Mouse (Mus musculus): ENCODE results near the gene Cux1.

The Cux1 gene

DNA sequence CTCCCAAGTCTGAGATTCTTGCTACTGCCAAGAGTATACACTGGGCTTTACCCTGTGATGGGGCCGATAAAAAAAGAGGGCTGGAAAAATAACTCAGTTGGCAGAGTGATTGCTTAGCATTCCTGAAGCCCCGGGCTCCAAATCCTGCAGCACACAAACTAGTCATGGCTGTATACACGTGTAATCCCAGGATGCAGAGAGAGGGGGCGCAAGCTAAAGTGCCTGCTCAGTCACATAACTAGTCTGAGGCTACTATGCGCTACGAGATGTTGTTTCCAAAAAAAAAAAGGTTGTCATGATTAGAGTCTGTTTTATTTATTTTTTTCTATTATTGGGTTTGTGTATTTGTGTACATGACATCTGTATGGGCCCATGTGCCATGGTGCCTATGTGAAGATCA is 245.9 kb downstream of the Cux1 start:
- DNase-seq (ENCODE audit: low read depth, low spot score), result peak; percentile 13

GRCm38 (mm10) chr5:136312566-136312965 is 254.7 kb downstream of the Cux1 start:
- no peak for DNase-seq (ENCODE audit: low read depth, low spot score)

DNA sequence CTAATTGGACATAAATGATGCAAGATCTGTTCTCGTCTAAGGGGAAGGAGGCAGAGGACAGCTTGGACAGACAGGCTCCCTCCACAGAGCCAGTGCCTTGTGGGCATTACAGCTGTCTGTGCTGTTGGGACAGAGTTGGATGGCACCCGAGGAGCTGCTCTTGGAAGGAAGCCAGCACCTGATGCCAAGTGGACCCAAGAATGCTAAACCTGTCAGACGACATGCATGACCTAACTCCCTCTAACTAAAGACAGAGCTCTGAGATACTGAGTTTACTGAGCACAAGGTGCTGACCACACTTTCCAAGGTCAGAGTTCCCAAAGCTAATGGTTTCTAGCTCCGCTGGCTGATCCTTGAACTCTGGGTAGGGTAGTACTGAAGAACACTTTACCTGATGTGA is 255.1 kb downstream of the Cux1 start:
- no peak for DNase-seq (ENCODE audit: low read depth, low spot score)

- no peak for DNase-seq (ENCODE audit: low read depth, low spot score)
Measured at GRCm38 (mm10) chr5:136306254-136306653, 261.0 kb downstream of the Cux1 start.

GRCm38 (mm10) chr5:136303409-136303983 is 263.8 kb downstream of the Cux1 start:
- no peak for DNase-seq (ENCODE audit: low read depth, low spot score)

GRCm38 (mm10) chr5:136300880-136301279 is 266.4 kb downstream of the Cux1 start:
- DNase-seq (ENCODE audit: low read depth, low spot score), result no peak

GRCm38 (mm10) chr5:136297691-136298090 is 269.6 kb downstream of the Cux1 start:
- no peak for DNase-seq (ENCODE audit: low read depth, low spot score)

GRCm38 (mm10) chr5:136296911-136297310 is 270.4 kb downstream of the Cux1 start:
- DNase-seq (ENCODE audit: low read depth, low spot score), result no peak

DNA sequence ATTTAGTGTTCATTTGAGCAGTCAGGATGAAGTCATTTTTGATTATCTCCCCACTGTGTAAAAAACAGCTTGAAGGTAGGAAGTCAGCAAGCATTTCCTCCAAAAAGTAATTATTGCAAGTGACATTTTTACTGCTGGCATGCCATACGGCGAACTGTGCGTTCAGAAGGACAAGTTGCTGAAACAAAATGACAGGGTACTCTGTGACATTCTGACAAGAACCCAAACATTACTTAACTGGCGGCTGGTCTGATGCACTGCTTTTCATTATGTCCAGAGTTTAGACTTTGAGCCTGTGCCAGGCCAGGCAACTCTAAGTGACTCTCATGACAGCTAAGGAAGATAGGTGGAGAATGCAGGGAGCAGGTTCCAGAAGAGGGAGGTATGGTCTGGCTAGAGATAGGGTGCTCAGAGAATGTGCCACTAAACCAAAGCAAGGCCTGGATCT is 274.3 kb downstream of the Cux1 start:
- no peak for DNase-seq (ENCODE audit: low read depth, low spot score)

- no peak for DNase-seq (ENCODE audit: low read depth, low spot score)
Measured at GRCm38 (mm10) chr5:136292361-136292760, 274.9 kb downstream of the Cux1 start.

DNA sequence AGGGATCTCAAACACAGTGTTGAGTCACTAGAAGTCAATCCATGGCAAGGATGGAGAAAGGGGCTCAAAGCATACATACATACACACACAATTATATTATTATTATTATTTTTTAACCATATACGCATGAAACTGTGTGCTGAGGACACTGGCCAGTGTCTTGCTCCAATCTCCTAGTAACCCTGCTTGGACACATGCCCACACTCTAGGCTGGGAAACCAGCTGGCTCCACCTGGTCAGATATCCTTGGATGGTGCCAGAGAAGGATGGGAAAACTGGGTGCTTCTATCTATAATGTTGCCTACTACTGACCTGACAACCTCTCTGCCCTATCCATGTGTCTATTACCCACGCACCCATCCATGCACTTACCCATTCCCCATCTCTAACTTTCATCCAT is 275.7 kb downstream of the Cux1 start:
- no peak for DNase-seq (ENCODE audit: low read depth, low spot score)

DNA sequence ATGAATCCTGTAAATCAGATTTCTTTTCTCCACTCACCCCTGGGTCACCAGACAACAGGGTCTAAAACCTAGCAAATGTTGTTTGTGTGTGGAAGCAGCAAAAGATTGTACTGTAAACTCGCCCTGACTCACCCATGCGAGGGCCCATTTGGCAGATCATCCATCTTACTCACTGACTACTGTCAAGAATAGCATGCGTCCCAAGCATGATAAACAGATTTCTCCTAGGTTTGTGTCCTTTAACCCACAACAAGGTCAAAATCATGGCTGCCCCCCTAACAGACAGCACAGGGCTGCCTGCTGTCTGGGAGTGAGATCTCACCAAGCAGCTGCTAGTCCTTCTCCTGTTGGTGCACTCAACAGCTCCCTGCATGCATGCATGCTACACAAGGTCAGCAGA is 277.5 kb downstream of the Cux1 start:
- DNase-seq (ENCODE audit: low read depth, low spot score), result no peak

DNA sequence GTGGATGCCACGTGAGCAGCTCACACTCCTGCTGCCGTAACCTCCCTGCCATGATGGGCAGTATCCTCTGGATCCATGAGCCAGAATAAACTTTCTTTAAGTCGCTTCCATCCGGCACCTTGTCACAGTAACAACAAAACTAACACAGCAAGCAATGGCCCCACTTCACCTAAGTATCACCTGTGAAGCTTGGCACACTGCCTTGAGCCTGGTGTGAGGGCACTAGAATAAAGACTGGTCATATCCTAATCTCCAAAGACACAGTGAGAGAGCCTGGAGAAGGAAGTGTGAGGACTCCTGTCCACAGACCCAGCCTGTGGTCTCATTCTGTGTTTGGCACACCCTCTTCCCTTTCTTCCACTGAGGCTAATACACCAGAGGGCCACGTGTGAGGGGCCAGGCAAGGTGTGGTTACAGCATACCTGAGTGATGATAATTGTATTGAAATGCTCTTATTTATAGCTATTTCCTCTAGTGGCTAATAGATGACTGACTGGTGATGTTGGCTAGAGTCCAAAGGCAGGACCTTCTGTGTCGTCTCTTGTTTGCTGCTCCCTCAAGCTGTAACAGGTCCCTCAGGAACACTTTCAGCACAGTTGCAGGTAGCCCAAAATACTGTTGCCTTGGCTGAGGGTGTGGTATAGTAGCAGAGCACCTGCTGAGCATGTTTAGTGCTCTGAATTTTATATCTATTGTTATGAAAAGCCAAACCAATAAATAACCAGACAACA is 278.8 kb downstream of the Cux1 start:
- DNase-seq (ENCODE audit: low read depth, low spot score), result no peak

- no peak for DNase-seq (ENCODE audit: low read depth, low spot score)
Measured at GRCm38 (mm10) chr5:136286566-136286965, 280.7 kb downstream of the Cux1 start.

GRCm38 (mm10) chr5:136285106-136285505 is 282.2 kb downstream of the Cux1 start:
- DNase-seq (ENCODE audit: low read depth, low spot score), result no peak

DNA sequence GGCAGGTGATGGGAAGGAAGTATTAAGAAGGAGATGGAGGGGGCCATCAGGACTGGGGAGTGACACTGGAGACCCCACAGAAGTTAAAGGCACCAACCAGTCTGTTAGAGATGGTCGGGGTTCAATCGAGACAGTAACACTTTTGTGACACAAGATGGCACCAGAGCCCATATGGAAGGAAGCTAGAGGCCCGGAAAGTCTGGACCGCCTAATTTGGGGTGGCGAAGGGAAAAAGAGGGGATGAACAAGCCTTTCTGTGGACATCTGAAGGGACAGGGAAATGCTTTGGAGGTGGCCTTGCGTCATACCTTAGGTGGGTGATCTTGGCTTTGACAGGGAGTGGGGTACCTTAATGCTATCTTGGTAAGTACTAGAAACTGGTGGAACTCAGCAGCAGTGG is 285.9 kb downstream of the Cux1 start:
- DNase-seq (ENCODE audit: low read depth, low spot score), result peak; percentile 16

GRCm38 (mm10) chr5:136274739-136275138 is 292.6 kb downstream of the Cux1 start:
- DNase-seq (ENCODE audit: low read depth, low spot score), result no peak

- DNase-seq (ENCODE audit: low read depth, low spot score), result no peak
Measured at GRCm38 (mm10) chr5:136269937-136270336, 297.4 kb downstream of the Cux1 start.

DNA sequence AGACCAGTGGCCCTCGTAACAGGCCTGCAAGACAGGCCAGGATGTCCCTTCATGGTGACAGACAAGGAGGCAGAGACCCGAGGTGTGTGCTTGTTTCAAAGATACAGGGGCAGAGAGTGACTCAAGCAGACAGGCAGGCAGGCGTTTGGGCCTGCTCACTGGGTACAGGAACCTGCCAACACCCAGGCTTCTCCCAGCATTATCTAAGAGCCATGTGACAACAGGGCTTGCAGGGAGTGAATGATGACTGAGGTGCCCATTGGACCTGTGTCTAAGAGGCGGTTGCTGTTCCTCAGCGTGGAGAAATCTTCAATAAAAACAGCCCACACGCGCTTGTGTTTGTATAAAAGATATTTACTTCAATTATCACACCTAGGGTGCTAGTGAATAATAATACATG is 301.2 kb downstream of the Cux1 start:
- no peak for DNase-seq (ENCODE audit: low read depth, low spot score)

GRCm38 (mm10) chr5:136263342-136263741 is 303.9 kb downstream of the Cux1 start:
- no peak for DNase-seq (ENCODE audit: low read depth, low spot score)

DNA sequence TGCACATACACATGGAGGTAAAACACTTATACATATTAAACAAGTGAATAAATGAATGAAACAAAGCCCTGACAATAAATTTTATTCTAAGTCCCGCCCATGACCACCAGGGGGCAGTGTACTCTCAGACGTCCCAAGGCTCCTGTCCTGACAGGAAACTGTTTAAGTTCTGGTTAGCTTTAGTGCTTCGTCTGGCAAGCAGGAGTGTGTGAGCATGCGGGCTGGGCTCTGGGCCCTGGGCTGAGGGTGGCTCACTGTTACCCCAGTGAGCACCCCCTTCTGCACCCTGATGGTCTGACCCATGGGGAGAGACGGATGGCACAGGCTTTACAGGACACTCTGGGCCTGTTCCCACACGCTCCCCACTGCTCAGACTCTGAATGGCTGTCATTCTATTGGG is 308.4 kb downstream of the Cux1 start:
- peak; percentile 69 for DNase-seq (ENCODE audit: low read depth, low spot score)

GRCm38 (mm10) chr5:136252899-136253298 is 314.4 kb downstream of the Cux1 start:
- peak; percentile 85 for DNase-seq (ENCODE audit: low read depth, low spot score)

DNA sequence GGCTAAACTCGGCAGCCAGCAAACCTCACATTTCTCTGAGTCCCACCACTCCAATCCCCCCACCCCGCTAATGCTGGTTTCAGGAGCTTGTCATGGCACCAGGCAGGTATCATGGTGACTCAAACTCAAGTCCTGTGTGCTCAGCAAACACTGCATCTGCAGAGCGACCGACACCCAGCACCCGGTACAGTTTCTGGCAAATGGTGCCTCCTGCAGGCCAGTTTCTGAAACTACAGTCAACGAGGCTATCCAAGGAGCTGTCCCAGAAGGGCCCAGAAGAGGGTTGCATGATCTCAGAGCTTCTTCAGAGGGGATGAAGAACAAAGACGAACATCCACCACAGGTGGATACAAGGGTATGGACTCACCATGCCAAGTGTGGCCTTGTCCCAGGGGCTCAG is 316.3 kb downstream of the Cux1 start:
- DNase-seq (ENCODE audit: low read depth, low spot score), result peak; percentile 75
